Comparison of ENCODE assay signal across 23 mouse cellular contexts in the genomic region with DNA sequence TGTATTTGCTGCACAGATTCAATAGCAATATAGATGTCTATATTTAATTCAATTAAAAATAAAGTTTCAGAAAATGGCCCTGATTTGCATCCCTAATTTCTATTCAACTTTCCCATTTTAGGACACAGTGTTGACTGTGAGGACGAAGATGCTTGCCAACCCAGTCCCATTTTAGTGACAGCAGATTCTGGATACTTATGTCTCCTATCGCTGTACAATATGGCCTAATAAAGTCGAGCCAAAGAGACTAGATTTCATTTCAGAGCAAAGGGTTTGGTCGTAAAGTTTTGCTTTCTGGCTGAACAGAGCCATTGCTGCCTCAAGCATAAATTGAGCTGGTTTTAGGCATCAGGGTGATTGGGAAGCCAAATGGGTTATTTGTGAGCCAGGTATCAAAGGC.
"Had no signal": no experiment of that assay in that cellular context is flagged by ENCODE, and none has a peak within 500 bp of the region (broad histone marks: within the 10 kb centered on the region; RNA-seq: fewer than 3 reads in every experiment).

No protein-coding gene starts in this region.

- H3K9ac ChIP-seq: limb, embryonic 13.5 days; liver, embryonic 12.5 days; liver, embryonic 15.5 days; lung, embryonic 15.5 days; midbrain, embryonic 13.5 days; neural tube, embryonic 13.5 days had no signal

- ATAC-seq: intestine, postnatal 0 days; liver, embryonic 12.5 days; midbrain, embryonic 13.5 days; midbrain, embryonic 16.5 days had no signal

- H3K9me3 ChIP-seq: limb, embryonic 10.5 days; limb, embryonic 13.5 days; liver, embryonic 12.5 days; liver, embryonic 15.5 days; lung, embryonic 15.5 days; megakaryocyte, embryonic 14.5 days; midbrain, embryonic 10.5 days; midbrain, embryonic 13.5 days; neural tube, embryonic 13.5 days had no signal

- H3K27me3 ChIP-seq: limb, embryonic 13.5 days; liver, embryonic 12.5 days; liver, embryonic 15.5 days; lung, embryonic 15.5 days; megakaryocyte, embryonic 14.5 days; midbrain, embryonic 13.5 days; neural tube, embryonic 13.5 days had no signal

- H3K36me3 ChIP-seq: limb, embryonic 10.5 days; limb, embryonic 13.5 days; liver, embryonic 12.5 days; liver, embryonic 15.5 days; lung, embryonic 15.5 days; midbrain, embryonic 10.5 days; midbrain, embryonic 13.5 days; neural tube, embryonic 13.5 days had no signal

- H3K4me3 ChIP-seq: limb, embryonic 10.5 days; limb, embryonic 13.5 days; liver, embryonic 12.5 days; liver, embryonic 15.5 days; lung, embryonic 15.5 days; megakaryocyte, embryonic 14.5 days; midbrain, embryonic 10.5 days; midbrain, embryonic 13.5 days; myocyte; neural tube, embryonic 13.5 days had no signal

- H3K4me1 ChIP-seq: liver, embryonic 12.5 days; liver, embryonic 15.5 days; lung, embryonic 15.5 days; megakaryocyte, embryonic 14.5 days; midbrain, embryonic 10.5 days; midbrain, embryonic 13.5 days; neural tube, embryonic 13.5 days had no signal

- DNase-seq: kidney, adult 2 months; kidney, postnatal 25 days; liver; lung, adult 18-20 months; lung, postnatal 10 days; lung, postnatal 36 days; retina, postnatal 1 day; right cerebral cortex, postnatal 25 days; thymus, adult 18-20 months; thymus, postnatal 36 days had no signal

- H3K27ac ChIP-seq: kidney, postnatal 0 days; limb, embryonic 10.5 days; limb, embryonic 13.5 days; liver, embryonic 12.5 days; liver, embryonic 15.5 days; lung, embryonic 15.5 days; midbrain, embryonic 10.5 days; midbrain, embryonic 13.5 days; neural tube, embryonic 13.5 days had no signal

- H3K4me2 ChIP-seq: limb, embryonic 13.5 days; liver, embryonic 12.5 days; liver, embryonic 15.5 days; lung, embryonic 15.5 days; midbrain, embryonic 13.5 days; neural tube, embryonic 13.5 days had no signal
